Mouse (Mus musculus) olfactory bulb, adult 2 months (tissue): Measurements from ENCODE around the gene Serpine3.

ENCODE experiments used
- CTCF ChIP-seq: fragments of 200-500 bp; IDR thresholded peaks from 2 replicates; pipeline ENCODE4 v1.5.1; 2012; ENCODE audit warnings: low read depth, mild to moderate bottlenecking, low read length, moderate library complexity; ENCODE audit not compliant: insufficient read depth
- POLR2A ChIP-seq: fragments of 200-500 bp; IDR thresholded peaks from 2 replicates; pipeline ENCODE4 v1.6.1; 2012; ENCODE audit warnings: mild to moderate bottlenecking, low read depth, low read length, moderate library complexity; ENCODE audit not compliant: insufficient read depth

DNA sequence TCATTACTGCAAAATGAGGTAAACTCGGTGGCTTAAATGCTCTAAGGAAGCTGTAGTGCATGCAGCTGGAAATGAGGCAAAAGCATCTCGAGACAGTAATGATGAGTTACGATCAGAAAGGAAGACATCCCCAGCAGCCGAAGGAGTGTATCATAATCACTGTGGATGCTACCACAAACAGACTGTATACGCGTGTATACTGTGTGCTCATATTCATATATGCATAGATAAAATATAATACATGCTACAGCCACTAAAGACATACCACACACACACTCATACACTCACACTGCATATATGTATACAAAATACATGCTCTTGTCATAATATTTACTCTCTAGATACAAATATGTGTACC lies 25.1 kb upstream of the Serpine3 start:
- TF ChIP-seq CTCF (no peak), POLR2A (no peak)
